ENCODE assay signal across 1 mouse cellular context in the genomic region with DNA sequence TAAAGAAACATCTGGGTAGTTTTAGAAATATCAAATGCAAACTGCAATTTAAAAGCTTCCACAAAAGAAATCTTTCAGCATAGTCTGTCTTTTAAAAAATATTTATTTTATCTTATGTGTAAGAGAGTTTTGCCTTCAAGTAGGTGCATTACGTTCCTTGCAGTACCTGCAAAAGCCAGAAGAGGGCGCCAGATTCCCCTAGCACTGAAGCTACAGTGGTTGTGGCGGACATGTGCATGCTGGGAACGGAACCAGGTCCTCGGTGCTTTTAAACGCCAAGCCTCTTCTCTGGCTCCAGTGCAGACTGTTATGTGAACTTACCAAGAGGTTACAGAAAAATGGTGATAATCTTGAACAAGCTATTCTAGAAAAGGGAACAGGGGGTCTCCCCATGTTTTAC.
TF ChIP-seq lines count a peak whose summit lies in the region.

No protein-coding gene starts in this region.

TF ChIP-seq in CH12.LX, 34 proteins besides CTCF, POLR2A, EP300 and RAD21:
- TF ChIP-seq ZC3H11A (IDR thresholded peaks at IDR 0.05; ENCODE audit: low read depth, low read length) (no peak), ZMIZ1 (IDR thresholded peaks at IDR 0.05; ENCODE audit: low read depth, low read length) (no peak), BHLHE40 (IDR thresholded peaks at IDR 0.05; ENCODE audit: low read depth, low read length) (no peak), TCF12 (IDR thresholded peaks at IDR 0.05; ENCODE audit: low read depth, low read length) (no peak), IRF4 (IDR thresholded peaks at IDR 0.05; ENCODE audit: low read depth, low read length) (no peak), CHD1 (IDR thresholded peaks at IDR 0.05; ENCODE audit: low read depth, low read length) (no peak), HCFC1 (IDR thresholded peaks at IDR 0.05; ENCODE audit: low read depth, low read length) (no peak), JUN (IDR thresholded peaks at IDR 0.05; ENCODE audit: insufficient read depth, low read depth, low read length) (no peak), MEF2A (IDR thresholded peaks at IDR 0.05; ENCODE audit: borderline replicate concordance, low read depth, low read length) (no peak), NRF1 (IDR thresholded peaks at IDR 0.05; ENCODE audit: low read depth, low read length) (no peak), GABPA (IDR thresholded peaks at IDR 0.05; ENCODE audit: insufficient replicate concordance, low read depth, low read length) (no peak), TBP (conservative IDR thresholded peaks at IDR 0.05; ENCODE audit: low read depth, low read length) (no peak), KAT2A (IDR thresholded peaks at IDR 0.05; ENCODE audit: insufficient replicate concordance, low read length) (no peak), MAFK (IDR thresholded peaks at IDR 0.05; ENCODE audit: insufficient replicate concordance, low read length) (no peak)
